Mouse (Mus musculus): Measurements from ENCODE around the gene Epor. TPM values are rescaled to one million over a fixed set of nuclear protein-coding genes. Genes with fewer than 3 reads are reported as not detected.
A peak's percentile ranks its signal among the peaks of the same experiment; 100 is the strongest.

The Epor gene
- polyA plus RNA-seq, 1 experiment from 2014 or later, result 15.2 TPM

GRCm38 (mm10) chr9:21918035-21918592, 45.2 kb downstream of the Epor start, which contains the start of gene Rab3d:
Gene Rab3d (minus strand): TSS chr9:21918192.
- peak; percentile 97 for ATAC-seq (replicated peaks; ENCODE audit: low FRiP score)
- peaks cover 21% of the 10 kb centered on the region; the same call in 1 of the 2 replicates for H3K27me3 ChIP-seq
- H3K4me3 ChIP-seq (replicated peaks), result peak within 1 kb of the TSS; percentile 66
- H3K36me3 ChIP-seq, result peaks cover 3% of the 10 kb centered on the region; the same call in 1 of the 2 replicates
- under 1% methylated on average over 36 of the region's 36 CpGs for WGBS
- peak within 1 kb of the TSS; percentile 92 for H3K4me2 ChIP-seq
- H3K9ac ChIP-seq, result peak within 1 kb of the TSS; percentile 48
- peaks cover 16% of the 10 kb centered on the region for H3K4me1 ChIP-seq
- no peaks in the 10 kb centered on the region for H3K9me3 ChIP-seq (replicated peaks)
- no peak within 1 kb of the TSS; the same call in 1 of the 2 replicates for H3K27ac ChIP-seq

GRCm38 (mm10) chr9:21917493-21918034, 45.7 kb downstream of the Epor start:
- Histone ChIP-seq H3K27me3 (peaks cover 21% of the 10 kb centered on the region; the same call in 1 of the 2 replicates), H3K27ac (no peak overlapping the region; the same call in 1 of the 2 replicates), H3K36me3 (no peaks in the 10 kb centered on the region), H3K4me1 (peaks cover 16% of the 10 kb centered on the region), H3K9me3 (replicated peaks) (no peaks in the 10 kb centered on the region), H3K4me3 (replicated peaks) (peak overlapping the region; percentile 66), H3K9ac (peak overlapping the region; percentile 48), H3K4me2 (peak overlapping the region; percentile 92)
- 2% methylated on average over 35 of the region's 35 CpGs for WGBS
- no peak; the same call in 1 of the 2 replicates for ATAC-seq (replicated peaks; ENCODE audit: low FRiP score)

DNA sequence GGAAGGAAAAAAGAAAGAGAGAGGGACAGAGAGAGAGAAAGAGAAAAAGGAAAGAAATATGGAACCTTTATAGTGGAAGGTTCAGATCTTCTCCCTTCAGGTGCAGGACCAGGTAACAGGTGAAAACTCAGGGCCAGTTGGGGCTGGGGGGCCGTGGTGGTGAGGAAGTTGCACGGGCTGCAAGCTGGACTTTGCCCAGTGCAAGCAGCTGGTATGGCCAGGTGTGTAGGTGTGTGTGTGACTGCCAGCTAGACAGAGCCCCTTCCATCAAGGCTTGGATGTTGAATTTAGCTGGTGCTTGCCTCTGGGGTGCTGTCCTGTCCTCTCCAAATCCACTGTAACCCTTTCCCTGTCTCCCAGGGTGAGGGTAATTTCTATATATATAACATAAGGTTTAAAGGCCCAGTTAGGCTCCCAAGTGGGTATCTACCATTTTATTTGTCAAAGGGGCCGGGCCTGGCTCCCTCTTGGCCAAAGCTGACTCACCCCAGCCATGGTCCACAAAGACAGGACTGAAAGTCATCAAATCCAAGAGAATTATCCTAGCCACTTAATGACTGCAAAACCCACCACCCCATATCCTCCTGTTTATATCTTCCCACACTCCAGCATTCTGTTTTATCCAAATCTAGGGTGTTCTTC, 46.3 kb downstream of the Epor start:
- peak overlapping the region; percentile 92 for H3K4me2 ChIP-seq
- peaks cover 21% of the 10 kb centered on the region; the same call in 1 of the 2 replicates for H3K27me3 ChIP-seq
- H3K4me1 ChIP-seq, result peaks cover 16% of the 10 kb centered on the region
- H3K4me3 ChIP-seq (replicated peaks), result peak overlapping the region; percentile 66
- H3K9ac ChIP-seq, result peak overlapping the region; percentile 48
- H3K27ac ChIP-seq, result no peak overlapping the region
- H3K9me3 ChIP-seq (replicated peaks), result no peaks in the 10 kb centered on the region
- no peaks in the 10 kb centered on the region for H3K36me3 ChIP-seq
- WGBS, result 73% methylated on average over 3 of the region's 3 CpGs
- ATAC-seq (replicated peaks; ENCODE audit: low FRiP score), result no peak

DNA sequence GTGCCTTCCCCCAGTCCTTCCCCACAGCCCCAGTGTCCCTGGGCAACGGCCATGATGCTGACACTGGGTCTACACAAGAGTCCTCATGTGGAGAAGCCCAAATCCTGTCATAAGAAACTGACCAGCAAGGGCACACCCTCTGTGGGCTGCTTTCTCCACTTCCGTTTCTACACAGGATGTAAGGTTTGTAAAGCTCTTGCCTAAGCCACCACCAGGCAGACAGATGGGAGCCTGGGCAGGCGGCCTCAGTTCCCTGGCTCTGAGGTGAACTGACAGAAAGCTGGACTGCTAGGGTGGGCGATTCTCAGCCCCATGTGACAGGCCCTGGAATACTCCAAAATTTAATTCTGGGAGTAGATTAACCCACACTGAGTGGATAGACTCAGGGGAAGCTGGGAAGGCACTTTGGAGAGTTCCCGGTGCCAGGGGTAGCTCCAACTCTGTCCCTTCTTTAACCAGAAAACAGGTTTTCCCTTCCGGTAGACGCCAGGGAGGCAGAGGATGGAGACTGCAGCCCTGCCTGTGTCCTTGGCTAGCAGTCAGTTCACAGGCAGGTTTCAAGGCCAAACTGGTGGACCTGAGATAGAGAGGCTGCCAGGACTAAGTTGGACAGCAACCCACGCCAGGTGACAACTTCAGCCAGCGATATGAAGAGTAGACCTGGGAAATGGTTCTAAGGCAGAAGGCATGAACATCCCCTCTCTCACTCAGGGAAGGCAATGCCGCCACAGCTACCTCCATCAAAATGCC, 53.7 kb downstream of the Epor start:
- Histone ChIP-seq H3K27me3 (no peaks in the 10 kb centered on the region), H3K4me1 (no peaks in the 10 kb centered on the region), H3K27ac (no peak overlapping the region), H3K36me3 (no peaks in the 10 kb centered on the region), H3K4me3 (replicated peaks) (no peak overlapping the region), H3K4me2 (no peak overlapping the region), H3K9ac (no peak overlapping the region), H3K9me3 (replicated peaks) (no peaks in the 10 kb centered on the region)
- no peak for ATAC-seq (replicated peaks; ENCODE audit: low FRiP score)
- 76% methylated on average over 10 of the region's 10 CpGs for WGBS

Other genes with a start within 250 kb of the Epor start
- gene Ldlr, start 240.0 kb downstream of the Epor start, polyA plus RNA-seq (2015; fragmentation: Nextera tagmentation; extraction: Ambion mirVana), result 28.9 and 34.9 TPM in 2 replicates
- 126 and 135 TPM in 2 replicates for gene Spc24, start 203.2 kb downstream of the Epor start, polyA plus RNA-seq (2015; fragmentation: Nextera tagmentation; extraction: Ambion mirVana)
- 18.7 and 23.2 TPM in 2 replicates for gene Kank2, start 164.8 kb downstream of the Epor start, polyA plus RNA-seq (2015; fragmentation: Nextera tagmentation; extraction: Ambion mirVana)
- 4.3 and 4.9 TPM in 2 replicates for gene Angptl8, start 128.0 kb downstream of the Epor start, polyA plus RNA-seq (2015; fragmentation: Nextera tagmentation; extraction: Ambion mirVana)
- gene Dock6, start 110.9 kb downstream of the Epor start, polyA plus RNA-seq (2015; fragmentation: Nextera tagmentation; extraction: Ambion mirVana), result 36.8 and 46.3 TPM in 2 replicates
- 11.0 and 11.3 TPM in 2 replicates for gene Rab3d, start 45.3 kb downstream of the Epor start, polyA plus RNA-seq (2015; fragmentation: Nextera tagmentation; extraction: Ambion mirVana)
- 5.5 and 5.9 TPM in 2 replicates for gene Ccdc159, start 36.0 kb downstream of the Epor start, polyA plus RNA-seq (2015; fragmentation: Nextera tagmentation; extraction: Ambion mirVana)
- 59.2 and 61.0 TPM in 2 replicates for gene Tmem205, start 36.0 kb downstream of the Epor start, polyA plus RNA-seq (2015; fragmentation: Nextera tagmentation; extraction: Ambion mirVana)
- gene Plppr2, start 26.5 kb downstream of the Epor start, polyA plus RNA-seq (2015; fragmentation: Nextera tagmentation; extraction: Ambion mirVana), result 7.9 and 11.3 TPM in 2 replicates
- 7.9 and 12.6 TPM in 2 replicates for gene Swsap1, start 7.8 kb downstream of the Epor start, polyA plus RNA-seq (2015; fragmentation: Nextera tagmentation; extraction: Ambion mirVana)
- gene Rgl3, start 25.9 kb upstream of the Epor start, polyA plus RNA-seq (2015; fragmentation: Nextera tagmentation; extraction: Ambion mirVana), result 23.7 and 24.5 TPM in 2 replicates
- 1.6 TPM in 2 replicates for gene Ccdc151, start 39.1 kb upstream of the Epor start, polyA plus RNA-seq (2015; fragmentation: Nextera tagmentation; extraction: Ambion mirVana)
- gene Prkcsh, start 39.3 kb upstream of the Epor start, polyA plus RNA-seq (2015; fragmentation: Nextera tagmentation; extraction: Ambion mirVana), result 137 and 140 TPM in 2 replicates
- 0.53 and 1.1 TPM in 2 replicates for gene Elavl3, start 88.5 kb upstream of the Epor start, polyA plus RNA-seq (2015; fragmentation: Nextera tagmentation; extraction: Ambion mirVana)
- not detected in 2 replicates for gene Gm49318, start 107.8 kb upstream of the Epor start, polyA plus RNA-seq (2015; fragmentation: Nextera tagmentation; extraction: Ambion mirVana)
- 11.7 and 14.0 TPM in 2 replicates for gene Zfp653, start 107.9 kb upstream of the Epor start, polyA plus RNA-seq (2015; fragmentation: Nextera tagmentation; extraction: Ambion mirVana)
- 43.1 and 49.4 TPM in 2 replicates for gene Ecsit, start 121.9 kb upstream of the Epor start, polyA plus RNA-seq (2015; fragmentation: Nextera tagmentation; extraction: Ambion mirVana)
- 11.1 and 40.8 TPM in 2 replicates for gene Cnn1, start 135.7 kb upstream of the Epor start, polyA plus RNA-seq (2015; fragmentation: Nextera tagmentation; extraction: Ambion mirVana)
- 193 and 194 TPM in 2 replicates for gene Elof1, start 153.7 kb upstream of the Epor start, polyA plus RNA-seq (2015; fragmentation: Nextera tagmentation; extraction: Ambion mirVana)
- gene Acp5, start 172.2 kb upstream of the Epor start, polyA plus RNA-seq (2015; fragmentation: Nextera tagmentation; extraction: Ambion mirVana), result 7.3 and 23.2 TPM in 2 replicates
- gene Pigyl, start 193.3 kb upstream of the Epor start, polyA plus RNA-seq (2015; fragmentation: Nextera tagmentation; extraction: Ambion mirVana), result 70.0 and 73.1 TPM in 2 replicates
- 0.31 and 0.55 TPM in 2 replicates for gene Zfp872, start 224.6 kb upstream of the Epor start, polyA plus RNA-seq (2015; fragmentation: Nextera tagmentation; extraction: Ambion mirVana)

All from kidney, embryonic 15.5 days (tissue).